Mouse (Mus musculus): ENCODE results near the gene Serpina3g. TPM values are rescaled to one million over a fixed set of nuclear protein-coding genes. Genes with fewer than 3 reads are reported as not detected.

Gene Serpina3g
- polyA plus RNA-seq, 1 experiment from 2014 or later = 1.4 TPM

DNA sequence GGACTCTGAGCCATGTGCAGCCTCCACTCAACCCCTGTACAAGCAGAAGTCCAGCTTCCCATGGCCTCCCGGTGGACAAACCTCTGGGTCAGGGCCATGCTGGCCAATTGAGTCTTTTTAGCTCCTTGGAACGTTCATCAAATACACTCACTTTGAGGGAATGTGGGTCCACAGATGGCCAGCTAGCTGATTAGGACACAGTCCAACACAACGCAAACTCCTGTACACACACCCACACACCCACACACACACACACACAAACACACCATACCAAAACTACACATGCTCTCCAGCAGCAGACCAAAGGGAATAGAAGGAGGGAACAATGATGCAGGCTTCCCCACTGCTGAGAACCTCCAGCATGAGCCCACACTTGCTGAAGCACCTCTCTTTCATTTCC is 9.6 kb downstream of the Serpina3g start:
- no peaks in the 10 kb centered on the region for H3K79me2 ChIP-seq (ENCODE audit: inconsistent target)
- no peak overlapping the region for H3K4me3 ChIP-seq (ENCODE audit: inconsistent target)
- 81% methylated on average over 3 of the region's 3 CpGs for WGBS (ENCODE audit: missing documents)
- no peaks in the 10 kb centered on the region for H3K36me3 ChIP-seq (ENCODE audit: inconsistent target)
- H3K27ac ChIP-seq = no peak overlapping the region

DNA sequence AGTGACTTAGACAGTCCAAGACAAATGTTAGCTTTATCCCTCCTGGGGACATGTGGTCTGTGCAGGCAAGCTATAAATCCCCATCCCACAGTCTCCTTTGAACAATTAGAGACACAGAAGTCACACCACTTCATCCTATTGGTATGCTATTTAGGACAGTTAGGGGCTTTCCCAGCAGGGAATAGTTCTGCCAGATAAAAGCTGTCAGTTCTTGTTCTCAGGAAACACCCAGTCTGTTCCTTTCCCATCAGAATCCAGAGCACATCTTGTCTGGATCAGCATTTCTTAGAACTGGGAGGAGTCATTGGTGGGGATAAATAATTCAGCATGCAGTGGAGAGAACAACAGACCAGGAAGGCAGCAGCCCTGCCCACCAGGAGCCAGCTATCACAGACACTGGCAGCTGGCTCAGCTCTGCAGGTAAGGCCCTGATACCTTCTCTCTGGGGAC is 11.5 kb downstream of the Serpina3g start:
- no peak overlapping the region for H3K4me3 ChIP-seq (ENCODE audit: inconsistent target)
- H3K27ac ChIP-seq = no peak overlapping the region
- H3K36me3 ChIP-seq (ENCODE audit: inconsistent target) = no peaks in the 10 kb centered on the region
- H3K79me2 ChIP-seq (ENCODE audit: inconsistent target) = no peaks in the 10 kb centered on the region

DNA sequence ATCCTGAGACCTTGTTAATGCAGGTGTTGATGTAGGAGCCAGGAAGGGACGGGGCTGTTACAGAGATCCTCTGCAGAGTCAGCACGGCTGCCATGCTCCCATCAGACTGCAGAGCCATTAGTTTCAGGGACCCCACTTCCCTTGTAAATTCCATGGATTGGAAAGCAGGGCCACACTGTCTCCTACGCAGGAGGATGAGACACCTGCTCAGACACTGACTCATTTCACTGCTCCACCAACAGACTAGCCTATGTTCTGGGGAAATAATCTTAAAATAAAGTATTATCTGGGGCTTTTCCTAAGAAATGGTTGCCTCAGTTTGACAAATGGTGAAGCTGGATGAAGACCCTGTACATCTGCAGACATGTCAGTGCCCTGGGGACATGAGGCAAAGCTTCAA is 12.2 kb downstream of the Serpina3g start:
- H3K79me2 ChIP-seq (ENCODE audit: inconsistent target) = no peaks in the 10 kb centered on the region
- H3K27ac ChIP-seq = no peak overlapping the region
- H3K36me3 ChIP-seq (ENCODE audit: inconsistent target) = no peaks in the 10 kb centered on the region
- WGBS (ENCODE audit: missing documents) = 95% methylated on average over 3 of the region's 3 CpGs
- no peak overlapping the region for H3K4me3 ChIP-seq (ENCODE audit: inconsistent target)

DNA sequence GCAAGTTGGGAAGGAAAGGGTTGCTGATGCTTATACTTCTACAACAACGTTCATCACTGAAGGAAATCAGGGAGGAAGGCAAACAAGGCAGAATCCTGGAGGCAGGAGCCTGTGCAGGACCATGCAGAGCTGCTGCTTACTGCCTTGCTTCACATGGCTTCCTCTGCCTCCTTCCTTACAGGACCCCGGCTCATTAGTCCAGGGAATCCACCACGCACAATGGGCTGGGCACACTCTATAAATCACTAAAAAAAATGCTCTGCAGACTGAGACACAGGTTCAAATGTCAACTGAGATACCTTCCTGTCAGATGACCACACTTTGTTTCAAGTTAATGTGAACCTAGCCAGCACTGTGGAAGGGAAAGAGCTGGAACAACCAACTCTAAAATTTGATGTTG is 25.0 kb downstream of the Serpina3g start:
- no peaks in the 10 kb centered on the region for H3K36me3 ChIP-seq (ENCODE audit: inconsistent target)
- H3K79me2 ChIP-seq (ENCODE audit: inconsistent target) = no peaks in the 10 kb centered on the region
- no peak overlapping the region for H3K4me3 ChIP-seq (ENCODE audit: inconsistent target)
- H3K27ac ChIP-seq = no peak overlapping the region
- 82% methylated on average over 3 of the region's 3 CpGs for WGBS (ENCODE audit: missing documents)

DNA sequence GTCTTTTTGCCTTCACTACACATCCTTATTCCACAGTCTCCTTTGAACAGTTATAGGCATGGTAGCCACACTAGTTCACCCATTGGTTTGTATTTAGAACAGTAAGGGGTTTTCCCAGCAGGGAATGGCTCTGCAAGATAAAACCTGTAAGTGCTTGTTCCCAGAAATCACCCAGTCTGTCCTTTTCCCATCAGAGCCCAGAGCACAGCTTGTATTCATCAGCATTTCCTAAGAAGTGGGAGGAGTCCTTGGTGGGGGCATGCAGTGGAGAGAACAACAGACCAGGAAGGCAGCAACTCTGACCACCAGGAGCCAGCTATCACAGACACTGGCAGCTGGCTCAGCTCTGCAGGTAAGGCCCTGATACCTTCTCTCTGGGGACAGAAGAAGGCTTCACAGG is 26.8 kb downstream of the Serpina3g start, which contains the start of gene Serpina3i:
TSS of gene Serpina3i (plus strand) at position 260 of the 400 bp plus-strand sequence.
- H3K36me3 ChIP-seq (ENCODE audit: inconsistent target) = no peaks in the 10 kb centered on the region
- H3K4me3 ChIP-seq (ENCODE audit: inconsistent target) = no peak within 1 kb of the TSS
- H3K79me2 ChIP-seq (ENCODE audit: inconsistent target) = no peaks in the 10 kb centered on the region
- no peak within 1 kb of the TSS for H3K27ac ChIP-seq

DNA sequence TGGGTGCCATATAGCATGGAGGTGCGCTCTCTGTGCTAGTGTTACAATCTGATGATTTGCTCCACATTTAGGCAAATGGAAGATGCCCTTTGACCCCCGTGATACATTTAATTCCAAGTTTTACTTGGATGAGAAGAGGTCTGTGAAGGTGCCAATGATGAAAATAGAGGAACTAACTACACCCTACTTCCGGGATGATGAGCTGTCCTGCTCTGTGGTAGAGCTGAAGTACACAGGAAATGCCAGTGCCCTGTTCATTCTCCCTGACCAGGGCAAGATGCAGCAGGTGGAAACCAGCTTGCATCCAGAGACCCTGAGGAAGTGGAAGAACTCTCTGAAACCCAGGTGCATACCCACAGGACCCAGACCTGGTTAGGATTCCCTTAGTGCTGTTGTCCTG is 30.3 kb downstream of the Serpina3g start:
- Histone ChIP-seq H3K79me2 (ENCODE audit: inconsistent target) (no peaks in the 10 kb centered on the region), H3K36me3 (ENCODE audit: inconsistent target) (no peaks in the 10 kb centered on the region), H3K27ac (no peak overlapping the region), H3K4me3 (ENCODE audit: inconsistent target) (no peak overlapping the region)
- WGBS (ENCODE audit: missing documents) = 50% methylated on average over 3 of the region's 3 CpGs

DNA sequence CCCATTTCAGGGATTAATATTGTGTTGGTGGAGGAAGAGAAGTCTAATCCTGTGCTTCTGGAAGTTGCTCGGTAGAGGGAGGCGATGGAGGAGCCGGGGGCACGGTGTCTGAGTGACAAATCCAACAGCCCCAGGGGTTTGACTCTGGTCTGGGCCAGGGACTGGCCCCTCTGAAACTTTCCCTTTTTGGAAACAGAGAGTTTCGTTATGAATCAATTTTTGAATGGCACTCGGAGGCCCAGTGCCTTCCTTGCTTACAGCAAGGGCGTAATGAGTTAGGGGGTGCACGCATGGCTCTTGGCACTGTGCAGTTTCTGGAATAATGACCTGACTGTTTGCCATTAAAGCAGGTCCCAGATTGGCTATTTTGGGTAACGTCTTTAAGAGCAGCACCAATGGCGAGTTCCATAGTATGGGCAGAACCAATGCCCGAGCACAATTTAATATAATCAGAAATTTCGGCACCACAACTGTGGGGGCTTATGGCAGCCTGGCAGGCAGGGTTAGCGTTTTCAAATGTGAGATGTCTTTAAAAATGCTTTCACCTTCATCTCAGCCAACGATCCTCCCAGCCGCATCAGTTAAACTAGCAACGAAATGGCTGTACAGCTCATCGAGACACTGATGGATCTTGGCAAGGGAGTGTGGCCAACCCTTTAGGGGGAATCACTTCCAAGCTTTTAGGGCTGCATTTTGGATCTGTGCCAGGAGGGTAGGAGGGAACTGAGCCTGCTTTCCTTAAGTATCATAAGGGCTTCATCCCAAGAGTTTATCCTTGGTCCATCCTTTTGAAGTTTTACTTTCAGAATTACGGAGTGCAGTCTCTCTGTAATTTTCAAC is 42.4 kb downstream of the Serpina3g start:
- 96% methylated on average over 18 of the region's 18 CpGs for WGBS (ENCODE audit: missing documents)
- no peak overlapping the region for H3K27ac ChIP-seq
- no peak overlapping the region for H3K4me3 ChIP-seq (ENCODE audit: inconsistent target)
- H3K79me2 ChIP-seq (ENCODE audit: inconsistent target) = no peaks in the 10 kb centered on the region
- H3K36me3 ChIP-seq (ENCODE audit: inconsistent target) = no peaks in the 10 kb centered on the region

DNA sequence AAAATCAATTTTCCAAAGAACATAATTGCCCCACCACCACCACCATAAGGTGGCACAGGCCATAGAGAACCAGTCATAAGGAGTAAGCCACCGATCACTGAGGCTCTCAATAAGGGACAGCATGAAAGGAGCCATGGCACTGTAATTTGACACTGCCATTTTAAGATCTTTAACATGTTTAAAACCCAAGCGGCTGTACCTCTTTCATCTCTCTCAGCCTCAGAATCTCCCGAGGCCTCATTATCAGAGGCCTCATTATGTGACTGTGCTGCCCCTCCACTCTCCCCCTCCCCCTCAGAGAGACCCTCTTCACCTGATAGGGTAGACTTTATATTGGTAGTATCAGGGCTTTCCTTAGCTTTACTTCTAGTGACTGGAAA is 43.0 kb downstream of the Serpina3g start:
- Histone ChIP-seq H3K27ac (no peak overlapping the region), H3K79me2 (ENCODE audit: inconsistent target) (no peaks in the 10 kb centered on the region), H3K36me3 (ENCODE audit: inconsistent target) (no peaks in the 10 kb centered on the region), H3K4me3 (ENCODE audit: inconsistent target) (no peak overlapping the region)
- 61% methylated on average over 3 of the region's 3 CpGs for WGBS (ENCODE audit: missing documents)

DNA sequence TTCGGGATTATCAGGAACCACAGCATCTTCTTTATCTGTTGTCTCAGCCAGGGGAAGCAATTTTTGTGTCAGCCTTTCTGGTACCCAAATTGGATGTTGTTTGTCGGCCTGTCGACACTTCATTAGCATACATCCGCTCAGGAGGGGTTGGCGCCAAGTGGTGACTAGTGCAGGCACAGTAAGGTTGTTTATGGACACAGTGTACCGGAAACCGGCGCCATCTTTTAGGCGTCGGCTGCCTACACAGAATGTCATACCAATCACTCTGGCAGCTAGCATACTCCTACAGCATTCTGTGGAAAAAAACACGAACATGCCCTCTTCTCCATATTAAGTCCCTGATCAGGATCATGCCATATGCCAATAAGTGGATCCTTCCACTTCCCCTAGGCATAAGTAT is 47.3 kb downstream of the Serpina3g start:
- Histone ChIP-seq H3K4me3 (ENCODE audit: inconsistent target) (no peak overlapping the region), H3K27ac (no peak overlapping the region), H3K36me3 (ENCODE audit: inconsistent target) (no peaks in the 10 kb centered on the region), H3K79me2 (ENCODE audit: inconsistent target) (no peaks in the 10 kb centered on the region)
- 90% methylated on average over 11 of the region's 11 CpGs for WGBS (ENCODE audit: missing documents)

DNA sequence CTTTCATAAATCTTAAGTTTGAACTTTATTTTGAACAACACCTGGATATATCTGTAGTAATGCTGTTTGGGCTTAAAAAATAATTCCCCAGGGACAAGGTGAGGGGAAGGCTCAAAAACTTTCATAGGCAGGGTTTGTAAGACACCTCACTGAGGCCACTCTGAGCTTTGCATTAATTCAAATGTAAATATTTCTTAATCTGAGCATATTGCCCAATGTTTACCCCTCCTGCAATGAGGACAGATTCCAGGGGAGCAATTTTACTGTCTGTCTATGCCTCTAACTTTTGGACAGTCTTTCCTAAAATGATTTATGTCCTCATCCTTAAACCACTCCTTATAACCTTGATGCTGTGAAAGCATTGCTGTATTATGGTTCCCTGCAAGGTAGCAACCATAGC is 52.3 kb downstream of the Serpina3g start:
- Histone ChIP-seq H3K79me2 (ENCODE audit: inconsistent target) (no peaks in the 10 kb centered on the region), H3K27ac (no peak overlapping the region), H3K36me3 (ENCODE audit: inconsistent target) (no peaks in the 10 kb centered on the region), H3K4me3 (ENCODE audit: inconsistent target) (no peak overlapping the region)

DNA sequence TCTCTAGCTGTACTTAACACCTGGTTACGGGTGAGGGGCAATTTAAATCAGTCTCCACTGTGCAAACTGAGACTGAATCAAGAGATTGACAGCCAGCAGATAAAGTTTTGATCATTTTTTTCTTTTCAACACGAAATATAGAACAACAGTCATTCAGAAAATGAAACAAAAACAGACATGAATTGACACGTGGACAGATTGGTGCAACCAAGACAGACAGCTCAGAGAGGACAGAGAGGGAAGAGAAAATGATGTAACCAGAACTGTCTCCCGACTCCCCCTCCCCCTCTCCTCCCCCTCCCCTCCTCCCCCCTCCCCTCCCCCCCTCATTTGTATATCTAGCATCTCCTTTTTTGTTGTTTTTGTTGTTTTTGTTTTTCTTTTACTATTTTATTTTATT is 53.8 kb downstream of the Serpina3g start:
- 36% methylated on average over 3 of the region's 4 CpGs for WGBS (ENCODE audit: missing documents)

More for the DNA sequence above, 53.8 kb downstream of the Serpina3g start:
- no peak overlapping the region for H3K4me3 ChIP-seq (ENCODE audit: inconsistent target)
- H3K36me3 ChIP-seq (ENCODE audit: inconsistent target) = no peaks in the 10 kb centered on the region
- no peaks in the 10 kb centered on the region for H3K79me2 ChIP-seq (ENCODE audit: inconsistent target)
- no peak overlapping the region for H3K27ac ChIP-seq

Other genes starting within 250 kb of the Serpina3g start
- gene Serpina11, start 246.3 kb upstream of the Serpina3g start, polyA plus RNA-seq (2018) = not detected in 3 replicates
- gene Serpina9, start 222.5 kb upstream of the Serpina3g start, polyA plus RNA-seq (2018) = not detected in 3 replicates
- not detected in 3 replicates for gene Serpina12, start 191.8 kb upstream of the Serpina3g start, polyA plus RNA-seq (2018)
- gene Serpina5, start 135.1 kb upstream of the Serpina3g start, polyA plus RNA-seq (2018) = not detected in 3 replicates
- not detected in 3 replicates for gene Serpina3a, start 123.5 kb upstream of the Serpina3g start, polyA plus RNA-seq (2018)
- 0.14 TPM in 1 of 3 replicates, not detected in the others for gene Serpina3b, start 108.2 kb upstream of the Serpina3g start, polyA plus RNA-seq (2018)
- not detected in 3 replicates for gene Serpina3c, start 82.4 kb upstream of the Serpina3g start, polyA plus RNA-seq (2018)
- gene Serpina3f, start 21.7 kb upstream of the Serpina3g start, polyA plus RNA-seq (2018) = 0.31 to 2.0 TPM (median 0.44 TPM) in 3 replicates
- not detected in 3 replicates for gene Serpina3i, start 26.9 kb downstream of the Serpina3g start, polyA plus RNA-seq (2018)
- not detected in 3 replicates for gene Serpina3j, start 78.3 kb downstream of the Serpina3g start, polyA plus RNA-seq (2018)
- gene Serpina3k, start 102.2 kb downstream of the Serpina3g start, polyA plus RNA-seq (2018) = not detected in 3 replicates
- gene Serpina3m, start 102.2 kb downstream of the Serpina3g start, polyA plus RNA-seq (2018) = not detected in 3 replicates
- not detected in 3 replicates for gene Serpina3n, start 170.5 kb downstream of the Serpina3g start, polyA plus RNA-seq (2018)
- not detected in 3 replicates for gene Gsc, start 237.1 kb downstream of the Serpina3g start, polyA plus RNA-seq (2018)